Mouse (Mus musculus) right cerebral cortex, postnatal 10 days (tissue): ENCODE data around the gene Zdhhc19.

Experiments used
- DNase-seq, 2 experiments: peaks; one replicate each; pipeline ENCODE4 v3.0.0; 2021; ENCODE audit warnings: low spot score in 2 of 2

Gene Zdhhc19

GRCm38 (mm10) chr16:32495965-32496364 is at the start of gene Zdhhc19:
Zdhhc19 (plus strand) TSS chr16:32496265.
- DNase-seq, result no peak

- no peak for DNase-seq
Measured at GRCm38 (mm10) chr16:32446563-32447138, 49.4 kb upstream of the Zdhhc19 start.

GRCm38 (mm10) chr16:32449665-32450064 is 46.4 kb upstream of the Zdhhc19 start:
- no peak for DNase-seq

GRCm38 (mm10) chr16:32450133-32450532 is 45.9 kb upstream of the Zdhhc19 start:
- DNase-seq, result no peak

DNA sequence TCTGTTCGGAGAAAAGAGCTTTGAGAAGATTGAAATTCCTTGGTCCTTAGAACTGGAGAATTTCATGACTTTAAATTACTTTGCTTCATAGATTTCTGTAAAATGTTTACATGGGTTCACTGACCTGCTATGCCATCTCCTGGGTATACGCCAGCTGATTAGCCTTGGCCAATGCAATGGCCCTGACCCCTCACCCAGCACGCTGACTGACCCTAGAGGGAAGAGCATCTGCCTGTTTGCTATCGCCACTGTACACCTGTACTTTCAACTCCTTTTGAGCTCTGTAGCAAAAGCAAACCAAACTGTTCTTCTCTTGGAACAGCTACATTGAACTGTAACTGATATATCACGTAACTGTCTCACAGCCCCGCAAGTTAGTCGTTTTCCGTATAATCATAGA is 43.0 kb upstream of the Zdhhc19 start:
- no peak for DNase-seq

DNA sequence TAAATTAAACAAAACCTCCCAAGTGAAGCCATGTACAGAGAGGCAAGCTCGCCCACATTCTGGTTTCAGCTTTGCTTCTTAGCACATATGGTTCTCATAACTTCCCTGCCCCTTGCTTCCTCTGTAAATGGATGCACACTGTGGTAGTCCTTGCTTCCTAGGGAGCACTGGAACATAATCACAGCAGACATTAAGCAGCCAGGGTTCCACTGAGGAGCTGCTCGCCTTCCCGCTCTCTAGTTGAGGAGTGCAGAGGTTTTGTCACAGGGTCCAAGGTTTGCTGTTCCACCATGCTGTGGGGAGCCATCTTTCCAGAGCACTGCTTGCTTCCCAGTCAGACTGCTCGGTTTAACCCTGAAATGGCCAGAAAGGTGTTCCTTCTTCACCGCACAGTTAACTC is 41.4 kb upstream of the Zdhhc19 start:
- DNase-seq, result no peak

GRCm38 (mm10) chr16:32456086-32456485 is 40.0 kb upstream of the Zdhhc19 start:
- DNase-seq, result no peak

- DNase-seq, result no peak
Measured at GRCm38 (mm10) chr16:32456761-32457160, 39.3 kb upstream of the Zdhhc19 start.

DNA sequence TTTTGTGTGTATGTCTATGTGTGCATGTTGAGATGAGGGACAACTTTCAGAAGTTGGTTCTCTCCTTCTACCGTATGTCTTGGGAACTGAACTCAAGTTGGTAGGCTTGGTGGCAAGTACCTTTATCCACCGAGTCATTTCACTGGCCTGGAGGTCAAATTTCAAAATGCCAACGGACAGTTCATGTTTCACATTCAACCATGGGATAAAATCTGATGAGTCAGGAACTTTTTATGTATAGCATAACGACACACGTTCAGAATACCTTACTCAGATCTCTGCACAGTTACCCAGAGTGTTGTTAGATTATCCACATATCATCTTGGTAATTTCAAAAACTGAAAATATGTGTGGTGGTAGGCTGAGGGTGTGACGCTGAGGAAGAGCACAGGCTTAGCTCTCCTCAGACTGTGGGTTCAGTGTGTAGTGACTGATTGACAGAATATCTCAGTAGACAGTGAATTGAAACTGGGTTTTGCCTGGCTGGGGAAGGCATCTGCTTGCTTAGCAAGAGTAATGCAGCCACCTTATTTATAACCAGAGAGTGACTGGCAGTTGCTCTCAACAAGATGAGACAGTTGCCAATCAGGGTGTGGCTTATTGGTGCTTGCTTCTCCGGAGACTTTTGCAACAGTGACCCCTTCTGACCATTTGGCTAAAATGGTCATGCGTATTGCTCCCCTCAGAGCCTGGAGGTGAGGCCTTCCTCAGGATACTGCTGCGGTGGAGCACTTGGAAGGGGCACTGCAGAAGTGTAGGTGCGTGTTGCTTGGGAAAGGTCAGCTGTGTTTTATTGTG is 38.3 kb upstream of the Zdhhc19 start:
- DNase-seq, result peak; percentile 35 to 41

DNA sequence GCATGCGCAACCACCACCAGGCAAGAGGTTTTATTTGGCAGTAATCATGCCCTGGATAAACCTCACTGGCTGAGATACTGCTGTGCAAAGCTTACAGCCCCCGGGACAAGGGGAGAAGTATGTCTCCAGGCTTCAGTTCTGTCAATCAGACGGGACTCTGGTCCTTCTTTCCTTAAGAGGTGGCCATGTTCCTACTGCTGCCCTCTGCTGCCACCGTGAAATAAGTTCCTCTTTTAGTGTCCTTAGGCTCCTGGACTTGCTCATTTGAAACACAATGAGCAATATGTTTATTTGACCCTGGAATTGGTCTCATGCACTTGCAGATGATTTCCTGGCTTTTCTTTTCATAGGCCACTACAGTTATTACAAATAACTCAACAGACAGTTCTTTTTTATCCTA is 35.5 kb upstream of the Zdhhc19 start:
- no peak for DNase-seq

DNA sequence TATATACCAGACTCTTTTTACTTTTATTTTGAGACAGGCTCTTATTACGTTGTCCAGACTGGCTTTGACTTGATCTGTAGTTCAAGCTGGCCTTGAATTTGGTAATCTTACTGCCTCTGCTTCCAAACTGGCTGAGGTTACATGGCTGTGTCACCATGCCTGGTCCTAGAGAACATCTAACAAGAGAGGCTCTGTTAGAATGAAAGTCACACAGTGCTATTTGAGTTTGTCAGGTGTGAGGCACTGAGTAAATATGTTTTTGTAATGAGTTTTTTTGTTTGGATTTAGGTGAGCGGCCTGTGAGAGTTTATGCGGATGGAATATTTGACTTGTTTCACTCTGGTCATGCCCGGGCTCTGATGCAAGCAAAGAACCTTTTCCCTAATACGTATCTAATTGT is 34.4 kb upstream of the Zdhhc19 start:
- no peak for DNase-seq

DNA sequence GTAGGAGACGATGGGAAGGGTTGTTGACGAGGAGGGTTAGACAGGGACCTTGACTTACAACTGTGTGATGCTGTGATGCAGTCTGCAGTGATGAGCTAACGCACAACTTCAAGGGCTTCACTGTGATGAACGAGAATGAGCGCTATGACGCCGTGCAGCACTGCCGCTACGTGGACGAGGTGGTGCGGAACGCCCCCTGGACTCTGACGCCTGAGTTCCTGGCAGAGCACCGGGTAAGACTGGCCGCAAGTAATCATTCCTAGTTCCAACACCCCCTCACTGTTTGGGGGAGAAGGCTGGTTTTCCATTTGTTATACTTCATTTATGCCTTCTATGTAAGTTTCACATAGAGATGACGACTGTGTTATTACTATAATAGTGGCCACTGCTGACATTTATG is 33.1 kb upstream of the Zdhhc19 start:
- DNase-seq, result no peak

DNA sequence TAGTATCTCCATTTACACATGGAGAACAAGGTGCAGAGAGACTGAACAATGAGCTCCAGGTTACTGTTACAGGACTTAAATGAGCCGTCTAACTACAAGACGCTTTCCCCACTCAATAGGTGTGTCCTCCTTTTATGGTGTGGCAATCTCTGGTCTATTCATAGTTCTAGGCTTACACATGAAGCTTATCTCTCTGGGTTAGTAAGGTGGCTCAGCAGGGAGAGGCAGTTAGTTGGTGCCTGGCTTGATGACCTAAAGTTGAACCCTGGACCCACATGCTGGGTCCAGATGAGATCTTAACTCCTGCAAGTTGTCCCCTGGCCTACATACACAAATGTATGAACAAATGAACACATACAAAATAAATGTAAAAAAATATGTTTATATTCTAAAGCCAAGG is 32.6 kb upstream of the Zdhhc19 start:
- DNase-seq, result no peak

DNA sequence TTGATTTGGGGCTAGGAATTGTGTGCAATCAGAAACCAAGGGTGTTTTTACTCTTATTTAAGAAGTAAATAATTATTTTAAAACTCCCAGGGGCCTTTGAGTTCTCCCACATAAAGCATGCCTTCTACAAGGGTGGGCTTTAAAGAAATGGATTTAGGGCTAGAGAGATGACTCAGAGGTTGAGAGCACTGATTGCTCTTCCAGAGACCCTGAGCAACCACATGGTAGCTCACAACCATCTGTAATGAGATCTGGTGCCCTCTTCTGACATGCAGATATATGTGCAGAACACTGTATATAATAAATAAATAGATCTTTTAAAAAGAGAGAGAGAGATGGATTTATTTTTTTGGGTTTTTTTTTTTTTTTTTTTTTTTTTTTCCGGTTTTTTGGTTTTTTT is 31.2 kb upstream of the Zdhhc19 start:
- DNase-seq, result no peak

- no peak for DNase-seq
Measured at GRCm38 (mm10) chr16:32468488-32468887, 27.6 kb upstream of the Zdhhc19 start.

GRCm38 (mm10) chr16:32469404-32470105 is 26.5 kb upstream of the Zdhhc19 start:
- no peak for DNase-seq

DNA sequence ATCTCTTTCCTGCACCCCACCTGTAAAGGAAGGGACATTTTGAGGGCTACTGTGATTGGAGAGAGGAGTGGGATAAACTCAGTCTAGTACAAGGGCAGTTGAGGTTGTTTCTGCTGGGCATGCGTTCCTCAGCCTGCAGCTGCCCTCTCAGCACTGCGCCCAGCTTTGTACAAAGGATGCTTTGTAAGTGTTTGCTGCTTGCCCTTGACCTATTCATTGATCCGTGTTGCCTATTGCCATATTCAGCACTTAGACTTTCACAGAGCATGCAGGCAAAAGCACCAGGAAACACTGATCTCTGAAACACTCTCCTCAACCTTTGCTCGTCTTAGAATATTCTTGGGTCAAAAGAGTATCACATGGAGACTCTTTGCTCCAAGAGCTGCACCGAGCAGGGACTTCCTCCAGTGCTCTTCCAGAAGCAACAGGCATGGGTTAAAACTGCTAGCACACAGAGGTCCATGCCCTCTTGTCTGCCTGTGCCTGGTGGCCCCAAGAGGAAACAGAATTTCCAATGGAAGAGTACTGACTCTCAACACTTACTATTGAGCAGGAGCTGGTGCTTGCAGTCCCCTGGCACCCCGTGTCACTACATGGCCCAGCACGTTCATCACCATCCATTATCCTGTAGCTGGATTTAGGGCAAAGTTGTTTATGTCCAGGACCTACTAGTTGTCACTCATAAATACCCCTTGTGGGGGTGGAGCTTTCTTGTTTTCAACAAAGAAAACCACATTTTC is 23.6 kb upstream of the Zdhhc19 start:
- no peak for DNase-seq

GRCm38 (mm10) chr16:32477315-32477714 is 18.8 kb upstream of the Zdhhc19 start:
- no peak for DNase-seq

GRCm38 (mm10) chr16:32479415-32479814 is 16.6 kb upstream of the Zdhhc19 start:
- DNase-seq, result no peak

- DNase-seq, result no peak
Measured at GRCm38 (mm10) chr16:32484431-32484871, 11.6 kb upstream of the Zdhhc19 start.

DNA sequence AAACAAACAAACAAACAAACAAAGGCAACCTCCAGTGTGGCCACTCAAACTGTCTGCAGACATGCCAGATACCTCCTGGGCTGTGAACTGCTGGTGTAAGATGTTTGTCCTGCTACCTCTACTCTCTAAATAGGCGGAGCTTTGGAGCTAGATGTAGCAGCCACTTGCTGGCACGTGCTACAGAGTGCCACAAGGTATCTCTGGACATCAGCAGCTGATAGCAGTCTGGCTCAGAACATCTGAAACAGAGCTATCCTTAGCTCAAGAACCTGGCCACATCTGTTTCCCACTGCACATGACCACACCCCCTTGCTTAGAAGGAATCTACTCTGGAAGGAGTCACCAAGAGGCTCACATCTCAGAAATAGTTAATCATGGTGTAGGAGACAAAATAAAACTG is 10.9 kb upstream of the Zdhhc19 start:
- no peak for DNase-seq

DNA sequence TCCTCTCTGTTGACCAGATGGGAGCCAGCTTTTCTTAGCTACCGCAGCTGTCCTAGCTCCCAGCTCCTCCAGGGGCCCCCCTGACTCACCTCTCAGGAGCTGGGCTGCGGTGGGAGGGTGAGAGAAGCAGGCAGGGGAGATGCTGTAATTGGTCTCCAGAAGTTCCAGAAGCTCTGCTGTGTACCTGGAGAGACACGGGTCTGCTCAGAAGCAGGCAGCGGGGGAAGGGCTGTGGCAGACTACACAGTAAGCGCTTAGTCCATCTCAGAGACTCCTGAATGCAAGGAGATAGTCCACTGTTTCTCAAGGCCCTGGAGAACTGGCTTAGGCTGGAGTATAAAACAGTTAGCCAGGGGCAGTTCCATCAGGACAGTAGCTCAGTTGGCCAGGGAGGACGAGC is 10.0 kb upstream of the Zdhhc19 start:
- DNase-seq, result no peak
